In genomic region chr16:8656256-8656655, GRCm38 (mm10) we compare ENCODE assay signal across 28 mouse cellular contexts. TPM values are rescaled to one million over a fixed set of nuclear protein-coding genes. Genes with fewer than 3 reads are reported as not detected.
"Had no signal": no experiment of that assay in that cellular context is flagged by ENCODE, and none has a peak within 500 bp of the region (broad histone marks: within the 10 kb centered on the region; RNA-seq: fewer than 3 reads in every experiment).

No protein-coding gene starts in this region.

- H3K9ac ChIP-seq: liver, embryonic 13.5 days; neural tube, embryonic 12.5 days; neural tube, embryonic 15.5 days; stomach, embryonic 15.5 days had no signal

- H3K4me1 ChIP-seq: midbrain, embryonic 10.5 days; neural tube, embryonic 12.5 days; neural tube, embryonic 15.5 days; stomach, embryonic 15.5 days had no signal

- DNase-seq: kidney, adult 2 months; kidney, postnatal 25 days; layer of hippocampus, adult 9-11 months; lung, adult 2 months; lung, postnatal 14 days; lung, postnatal 4 days; midbrain, embryonic 14.5 days; right cerebral cortex, adult 18-20 months; right cerebral cortex, postnatal 25 days; spleen, adult 18-20 months; thymus, postnatal 25 days had no signal

- H3K9me3 ChIP-seq: liver, embryonic 13.5 days; midbrain, embryonic 10.5 days; neural tube, embryonic 12.5 days; neural tube, embryonic 15.5 days; stomach, embryonic 15.5 days had no signal

- H3K27ac ChIP-seq: kidney, postnatal 0 days; layer of hippocampus, adult 2 months; midbrain, embryonic 10.5 days; neural tube, embryonic 12.5 days; neural tube, embryonic 15.5 days; stomach, embryonic 15.5 days had no signal

- H3K4me2 ChIP-seq: liver, embryonic 13.5 days; neural tube, embryonic 12.5 days; neural tube, embryonic 15.5 days; stomach, embryonic 15.5 days had no signal

- H3K4me3 ChIP-seq: layer of hippocampus, adult 2 months; liver, embryonic 13.5 days; midbrain, embryonic 10.5 days; neural tube, embryonic 12.5 days; neural tube, embryonic 15.5 days; stomach, embryonic 15.5 days had no signal

- H3K27me3 ChIP-seq: liver, embryonic 13.5 days; neural tube, embryonic 12.5 days; neural tube, embryonic 15.5 days; stomach, embryonic 15.5 days had no signal

RNA-seq across cellular contexts. Expression of gene Gm5767, which starts 24.3 kb away (rescaled TPM):
- total RNA-seq: layer of hippocampus, adult 2 months; layer of hippocampus, postnatal 25 days; left cerebral cortex, adult 18-20 months; left cerebral cortex, postnatal 25 days; liver, adult 2 months; megakaryocyte progenitor cell, adult 5-6 weeks had no signal
- polyA plus RNA-seq: kidney, embryonic 14.5 days; kidney, postnatal 0 days; limb, embryonic 11.5 days; liver, embryonic 13.5 days; liver, embryonic 16.5 days; lung, adult 2 months; lung, embryonic 16.5 days; midbrain, embryonic 10.5 days; midbrain, embryonic 14.5 days; neural tube, embryonic 12.5 days; neural tube, embryonic 15.5 days; stomach, embryonic 15.5 days; thymus, postnatal 0 days had no signal
